Mouse (Mus musculus) CD8-positive naive resting alpha-beta T cell, adult 57 days (primary cell): Measurements from ENCODE around the gene Cmss1. TPM values are rescaled to one million over a fixed set of nuclear protein-coding genes. Genes with fewer than 3 reads are reported as not detected.

ENCODE experiments used
- total RNA-seq: library from RNA; stranded (reverse); gene quantifications from one replicate; pipeline ENCODE4 v1.2.4, GENCODE M21; 2023

Cmss1 gene
- total RNA-seq: 19.0 TPM

GRCm38 (mm10) chr16:57606444-57607227 lies at the start of gene Cmss1:
Gene Cmss1, minus strand, starts transcription at chr16:57606864.

GRCm38 (mm10) chr16:57352751-57353150 lies 253.9 kb downstream of the Cmss1 start, which contains the start of gene Filip1l:
Gene Filip1l, plus strand, starts transcription at chr16:57353093.

GRCm38 (mm10) chr16:57292765-57293164 lies 313.9 kb downstream of the Cmss1 start, which contains the start of gene Tmem30c:
Gene Tmem30c, minus strand, starts transcription at chr16:57292865.

Other genes starting within 250 kb of the Cmss1 start
- not detected for gene Col8a1, start 147.9 kb upstream of the Cmss1 start, total RNA-seq